Mouse (Mus musculus) ovary, adult 2 months (tissue): ENCODE data around the gene Rgs3. TPM values are rescaled to one million over a fixed set of nuclear protein-coding genes. Genes with fewer than 3 reads are reported as not detected.

ENCODE experiments used
- polyA plus RNA-seq: library from polyadenylated mRNA; depleted of rRNA; stranded (reverse); fragments of >200 nt; gene quantifications from 2 replicates; pipeline ENCODE4 v1.2.3, GENCODE M21; 2012; rRNA removed

Rgs3 gene
- polyA plus RNA-seq, result 96.1 and 108 TPM in 2 replicates

DNA sequence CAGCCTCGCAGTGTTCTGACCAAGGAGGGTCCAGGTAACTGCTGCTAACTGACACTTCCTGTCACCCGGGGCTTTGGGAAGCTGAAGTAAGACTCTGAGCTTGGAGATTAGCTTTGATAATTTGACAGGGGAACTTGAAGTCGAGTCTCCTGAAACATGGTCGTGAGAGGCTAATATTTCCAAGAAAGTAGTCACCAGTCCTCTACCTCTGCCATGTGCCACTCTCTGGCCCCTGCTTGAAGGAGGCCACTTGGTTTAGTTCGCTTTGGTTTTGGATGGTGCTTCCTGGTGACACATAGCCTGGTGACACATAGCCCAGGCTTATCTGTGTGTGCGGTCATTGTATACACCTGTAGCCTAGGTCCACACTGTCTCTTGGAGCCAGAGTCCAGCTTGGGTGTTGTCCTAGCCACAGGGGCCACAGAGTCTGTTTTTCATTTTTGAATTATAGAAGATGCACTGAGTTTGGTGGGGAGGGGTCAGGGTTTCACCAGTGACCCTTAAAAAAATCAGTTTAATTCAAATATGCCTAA lies at the start of gene Rgs3:
Gene Rgs3 (plus strand): TSS at position 51 of the 533 bp plus-strand sequence.

DNA sequence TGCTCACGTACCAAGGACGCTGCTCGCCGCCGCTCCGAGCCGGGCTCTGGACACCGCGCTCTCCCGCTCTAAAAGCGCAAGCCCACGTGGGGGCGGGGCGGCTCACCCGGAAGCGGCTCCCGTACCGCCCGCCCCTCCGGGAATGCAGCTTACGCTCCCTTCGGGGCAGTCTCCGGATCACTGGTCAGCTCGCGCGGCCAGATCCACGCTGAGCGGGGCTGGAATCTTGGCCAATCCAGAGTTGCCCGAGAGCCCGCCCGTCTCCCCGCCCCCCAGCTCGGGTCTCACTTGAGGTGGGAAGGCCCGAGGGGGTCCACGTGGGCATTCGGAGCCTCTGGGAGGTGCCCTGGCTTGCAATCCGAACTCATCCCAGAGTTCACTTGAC lies 39.8 kb upstream of the Rgs3 start, which contains the start of gene Alad:
Gene Alad (minus strand): TSS at position 70 of the 385 bp plus-strand sequence.

DNA sequence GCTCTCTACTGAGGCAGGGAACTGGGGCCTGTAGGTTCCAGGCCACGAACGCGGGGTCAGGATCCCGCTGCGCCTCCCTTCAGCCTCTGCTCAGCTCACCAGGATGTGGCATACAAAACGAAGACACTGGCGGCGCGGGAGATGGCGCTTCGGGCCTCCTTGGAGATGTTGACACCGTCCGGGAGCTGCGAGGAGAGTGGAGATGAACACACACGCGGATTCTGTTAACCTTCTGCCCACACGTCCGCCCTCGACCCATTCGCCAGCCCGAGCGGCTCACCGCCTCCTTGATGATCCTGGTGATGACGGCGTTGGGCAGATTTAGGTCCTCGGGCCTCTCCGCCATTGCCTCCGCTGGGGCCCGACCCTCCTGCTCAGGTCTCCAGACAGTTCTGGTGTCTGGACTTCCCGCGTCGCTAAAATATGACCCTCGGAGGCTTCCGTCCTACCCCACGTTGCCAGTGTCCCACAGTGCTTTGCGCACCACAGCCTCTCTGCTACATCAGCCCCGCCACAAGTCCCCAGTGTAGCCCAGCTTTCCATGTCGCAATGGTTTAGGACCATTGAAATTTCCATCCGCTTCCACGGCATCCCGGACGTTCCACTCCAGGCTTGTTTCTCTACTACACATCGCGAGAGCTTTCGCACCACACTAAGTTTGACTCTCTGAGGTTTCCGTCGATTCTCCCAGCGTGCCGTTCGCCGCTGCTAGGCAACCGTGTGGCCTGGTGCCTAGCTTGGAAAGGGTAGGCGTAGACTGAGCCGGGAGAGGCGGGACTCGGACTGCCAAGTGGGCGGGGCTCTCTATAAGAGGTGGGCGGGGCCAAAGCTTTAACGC lies 34.8 kb upstream of the Rgs3 start, which contains the start of the genes Pole3 and 4933430I17Rik:
Gene Pole3 (minus strand): TSS at position 418 of the 838 bp plus-strand sequence.
Gene 4933430I17Rik (plus strand): TSS at position 719 of the 838 bp plus-strand sequence.

Other genes with a start within 250 kb of the Rgs3 start
- 28.8 and 31.7 TPM in 2 replicates for gene Fkbp15, start 199.3 kb upstream of the Rgs3 start, polyA plus RNA-seq
- 16.5 and 16.7 TPM in 2 replicates for gene Slc31a1, start 199.1 kb upstream of the Rgs3 start, polyA plus RNA-seq
- gene Cdc26, start 151.2 kb upstream of the Rgs3 start, polyA plus RNA-seq, result 13.5 and 20.4 TPM in 2 replicates
- gene Prpf4, start 151.1 kb upstream of the Rgs3 start, polyA plus RNA-seq, result 13.0 and 14.0 TPM in 2 replicates
- gene Rnf183, start 124.6 kb upstream of the Rgs3 start, polyA plus RNA-seq, result 4.6 and 5.8 TPM in 2 replicates
- gene Wdr31, start 89.0 kb upstream of the Rgs3 start, polyA plus RNA-seq, result 6.6 and 6.9 TPM in 2 replicates
- 25.1 and 35.0 TPM in 2 replicates for gene Bspry, start 79.8 kb upstream of the Rgs3 start, polyA plus RNA-seq
- 10.2 and 18.2 TPM in 2 replicates for gene Hdhd3, start 56.4 kb upstream of the Rgs3 start, polyA plus RNA-seq
- gene Alad, start 39.9 kb upstream of the Rgs3 start, polyA plus RNA-seq, result 202 and 299 TPM in 2 replicates
- gene Pole3, start 34.8 kb upstream of the Rgs3 start, polyA plus RNA-seq, result 14.8 and 15.3 TPM in 2 replicates
- 0.16 TPM in 1 of 2 replicates, not detected in the other for gene 4933430I17Rik, start 34.5 kb upstream of the Rgs3 start, polyA plus RNA-seq